Mouse (Mus musculus) spleen, postnatal 14 days (tissue): ENCODE data around the gene Scn1b.

ENCODE experiments used
- DNase-seq, 2 experiments: peaks; one replicate each; pipeline ENCODE4 v3.0.0; 2021 to 2022; ENCODE audit warnings: low spot score in 2 of 2

Scn1b gene

GRCm38 (mm10) chr7:31126851-31127724 is at the start of gene Scn1b:
Gene Scn1b, minus strand, starts transcription at chr7:31127003.
- no peak for DNase-seq

GRCm38 (mm10) chr7:31175096-31175495 is 48.3 kb upstream of the Scn1b start:
- DNase-seq = no peak

- DNase-seq = no peak
Measured at GRCm38 (mm10) chr7:31174466-31174865, 47.7 kb upstream of the Scn1b start.

GRCm38 (mm10) chr7:31172238-31172637 is 45.4 kb upstream of the Scn1b start:
- DNase-seq = peak in 1 of 2 experiments; percentile 42

- no peak for DNase-seq
Measured at GRCm38 (mm10) chr7:31170520-31170919, 43.7 kb upstream of the Scn1b start.

GRCm38 (mm10) chr7:31168412-31168811 is 41.6 kb upstream of the Scn1b start:
- DNase-seq = no peak

- no peak for DNase-seq
Measured at GRCm38 (mm10) chr7:31164748-31165147, 37.9 kb upstream of the Scn1b start.

- no peak for DNase-seq
Measured at GRCm38 (mm10) chr7:31163666-31164577, 37.1 kb upstream of the Scn1b start.

GRCm38 (mm10) chr7:31162324-31162723 is 35.5 kb upstream of the Scn1b start:
- DNase-seq = no peak

- no peak for DNase-seq
Measured at GRCm38 (mm10) chr7:31161831-31162230, 35.0 kb upstream of the Scn1b start.

GRCm38 (mm10) chr7:31161246-31161645 is 34.4 kb upstream of the Scn1b start:
- no peak for DNase-seq

- no peak for DNase-seq
Measured at GRCm38 (mm10) chr7:31160763-31161162, 34.0 kb upstream of the Scn1b start.

GRCm38 (mm10) chr7:31156034-31156928 is 29.5 kb upstream of the Scn1b start:
- peak in 1 of 2 experiments; percentile 30 for DNase-seq

- no peak for DNase-seq
Measured at GRCm38 (mm10) chr7:31155296-31156033, 28.7 kb upstream of the Scn1b start, which contains the start of gene Gramd1a. Gene Gramd1a, minus strand, starts transcription at chr7:31155896.

GRCm38 (mm10) chr7:31153536-31154320 is 26.9 kb upstream of the Scn1b start:
- DNase-seq = no peak

- DNase-seq = peak; percentile 44 to 46
Measured at GRCm38 (mm10) chr7:31151301-31152241, 24.8 kb upstream of the Scn1b start.

- DNase-seq = peak; percentile 71 to 75
Measured at GRCm38 (mm10) chr7:31150566-31151300, 23.9 kb upstream of the Scn1b start.
